Mouse (Mus musculus) brain, embryonic 14.5 days (tissue): Measurements from ENCODE around the gene Scamp1.

Source experiments
- CTCF ChIP-seq: fragments of 200-500 bp; IDR thresholded peaks from 2 replicates; pipeline ENCODE4 v1.5.1; 2012; ENCODE audit warnings: inconsistent platforms, mild to moderate bottlenecking, moderate library complexity, borderline replicate concordance; ENCODE audit not compliant: insufficient read depth, insufficient read length; ENCODE audit errors: extremely low read depth
- POLR2A ChIP-seq: fragments of 200-500 bp; IDR thresholded peaks from 2 replicates; pipeline ENCODE4 v1.6.1; 2012; ENCODE audit warnings: mild to moderate bottlenecking, inconsistent platforms, borderline replicate concordance; ENCODE audit not compliant: poor library complexity, insufficient read depth, insufficient read length, severe bottlenecking; ENCODE audit errors: extremely low read depth

- no peak for TF ChIP-seq CTCF
- no peak for TF ChIP-seq POLR2A
These were observed 77.7 kb downstream of the Scamp1 start for GRCm38 (mm10) chr13:94207973-94208372.
